Mouse (Mus musculus) kidney, adult 8-10 months (tissue): ENCODE results near the gene Glod4.
A peak's percentile ranks its signal among the peaks of the same experiment; 100 is the strongest.

Source experiments
- DNase-seq, 2 experiments: peaks; one replicate each; pipeline ENCODE4 v3.0.0; 2022

The Glod4 gene

DNA sequence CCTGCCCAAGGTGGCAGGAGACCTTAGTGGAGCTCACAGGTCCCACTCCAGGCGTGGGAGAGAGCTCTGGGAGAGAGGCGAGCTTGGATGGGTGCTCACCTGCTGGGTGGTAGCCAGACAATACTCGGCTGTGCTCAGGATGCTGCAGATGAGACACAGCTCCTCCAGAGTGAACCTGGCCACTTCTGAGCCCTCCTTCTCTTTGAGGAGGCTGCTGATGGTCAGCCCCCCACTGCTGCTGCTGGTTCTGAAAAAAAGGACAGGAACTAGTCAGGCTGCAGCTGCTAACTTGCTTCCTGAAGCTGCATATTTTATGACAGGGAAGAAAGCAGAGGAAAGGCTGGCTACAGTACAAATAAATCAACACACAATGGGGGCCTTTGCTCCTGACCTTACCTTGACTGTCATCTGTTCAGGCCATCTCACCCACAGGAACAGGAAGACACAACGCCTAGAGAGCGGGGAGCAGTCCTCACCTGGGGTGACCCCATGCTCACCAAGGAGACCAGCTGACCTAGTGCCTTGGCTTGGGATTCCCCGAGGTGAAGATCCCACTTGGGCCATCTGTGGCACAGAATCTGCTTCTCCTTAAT is 162.4 kb downstream of the Glod4 start:
- peak; percentile 52 to 63 for DNase-seq

DNA sequence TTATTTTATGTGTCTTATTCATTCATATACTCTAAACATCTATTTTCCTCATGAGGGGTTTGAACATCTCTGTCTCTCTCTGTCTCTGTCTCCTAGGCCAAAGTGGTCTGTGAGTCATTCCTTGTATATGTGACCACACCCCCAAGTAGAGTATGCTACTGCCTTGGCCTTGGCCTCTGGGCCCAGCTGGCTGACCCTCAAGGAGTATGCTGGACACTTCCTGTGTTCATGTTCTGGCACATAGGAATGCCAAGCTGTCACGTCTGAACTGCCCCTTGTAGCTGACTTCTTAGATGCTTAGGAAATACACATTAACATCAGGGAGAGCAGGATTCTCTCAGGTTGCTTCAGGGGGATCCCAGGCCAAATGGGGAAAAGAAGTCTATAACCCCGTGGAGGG is 163.2 kb downstream of the Glod4 start:
- peak in 1 of 2 experiments; percentile 41 for DNase-seq

DNA sequence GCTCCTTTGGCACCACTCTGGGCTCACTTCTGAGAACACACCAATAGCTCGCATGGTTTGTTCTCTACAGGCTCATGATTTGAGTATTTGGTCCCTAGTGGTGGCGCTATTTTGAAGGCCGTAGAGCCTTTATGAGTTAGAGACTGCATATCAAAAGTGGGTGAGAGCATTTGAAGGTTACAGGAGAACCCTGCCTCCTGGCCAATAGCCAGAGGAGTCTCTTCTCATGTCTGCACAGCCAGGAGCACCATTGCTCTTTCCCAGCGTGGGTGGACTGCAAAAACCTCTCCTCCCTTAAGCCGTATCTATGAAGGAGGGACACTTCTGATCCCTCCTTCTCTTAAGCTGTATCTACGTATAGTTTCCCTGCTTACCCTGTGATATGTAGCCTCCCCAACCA is 166.2 kb downstream of the Glod4 start:
- DNase-seq: no peak

DNA sequence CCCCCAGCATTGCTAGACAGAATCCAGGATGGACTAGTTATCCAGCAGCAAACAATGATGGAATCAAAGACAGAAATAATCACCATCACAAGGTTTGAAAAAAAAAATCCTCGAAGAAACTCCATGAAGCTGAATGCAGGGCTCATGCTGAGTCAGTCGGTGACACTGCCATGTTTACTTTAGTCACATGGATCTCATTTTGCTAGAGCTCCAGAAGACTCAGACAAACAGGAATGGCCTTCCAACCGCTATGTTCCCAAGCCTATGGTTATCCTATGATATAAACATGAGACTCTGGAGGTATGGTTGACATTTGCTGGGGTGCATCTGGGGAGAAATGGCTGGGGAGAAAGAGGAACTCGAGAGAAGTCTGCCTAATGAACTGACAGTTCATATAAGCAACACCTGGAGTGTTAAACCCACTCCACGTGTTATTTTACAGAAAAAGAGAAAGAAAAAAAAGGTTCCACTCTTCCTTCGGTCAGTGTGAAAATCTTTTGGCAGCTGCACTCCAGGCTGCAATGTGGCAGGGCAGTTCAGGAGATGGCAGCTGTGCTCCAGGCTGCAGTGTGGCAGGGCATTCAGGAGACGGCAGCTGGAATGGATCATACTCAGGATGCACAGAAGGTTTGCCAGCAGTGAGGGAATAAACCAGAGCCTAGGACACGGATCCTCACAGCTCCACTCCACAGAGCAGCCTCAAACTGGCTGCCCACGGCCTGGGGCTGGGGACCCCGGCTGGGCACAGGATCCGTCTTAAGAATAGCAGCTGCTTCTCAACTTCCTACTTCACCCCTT is 169.0 kb downstream of the Glod4 start:
- DNase-seq: no peak
